Mouse (Mus musculus) CH12F3 (cell line): Measurements from ENCODE around the gene Zbtb20.

Experiments used
- in situ Hi-C: fragments of 300-500 bp; cut with MboI; formaldehyde crosslinking; loops from 2 replicates; pipeline ENCODE4 v1.14.3; 2020; ENCODE audit warnings: low sequenced_read_pairs

Zbtb20 gene

DNA sequence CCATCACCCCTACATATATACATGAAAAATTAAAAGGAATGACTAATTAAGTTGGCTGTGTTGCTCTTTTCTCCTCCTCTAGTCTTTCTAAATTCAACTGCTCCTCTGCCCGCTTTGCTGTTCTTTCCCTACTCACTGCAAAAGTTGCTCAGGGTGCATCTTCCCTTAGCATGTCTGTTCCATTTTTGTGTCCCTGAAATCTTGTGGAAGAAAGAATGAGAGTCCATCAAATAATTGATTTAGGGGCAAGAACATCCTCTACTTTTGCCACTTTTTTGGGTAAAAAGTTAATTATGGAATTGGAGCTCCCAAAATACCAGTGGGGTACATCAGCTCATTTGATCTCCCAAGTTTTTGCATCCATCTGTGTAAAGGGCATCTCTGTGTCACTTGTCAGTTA lies 628.9 kb downstream of the Zbtb20 start:
- in situ Hi-C loops, result no loop called here

DNA sequence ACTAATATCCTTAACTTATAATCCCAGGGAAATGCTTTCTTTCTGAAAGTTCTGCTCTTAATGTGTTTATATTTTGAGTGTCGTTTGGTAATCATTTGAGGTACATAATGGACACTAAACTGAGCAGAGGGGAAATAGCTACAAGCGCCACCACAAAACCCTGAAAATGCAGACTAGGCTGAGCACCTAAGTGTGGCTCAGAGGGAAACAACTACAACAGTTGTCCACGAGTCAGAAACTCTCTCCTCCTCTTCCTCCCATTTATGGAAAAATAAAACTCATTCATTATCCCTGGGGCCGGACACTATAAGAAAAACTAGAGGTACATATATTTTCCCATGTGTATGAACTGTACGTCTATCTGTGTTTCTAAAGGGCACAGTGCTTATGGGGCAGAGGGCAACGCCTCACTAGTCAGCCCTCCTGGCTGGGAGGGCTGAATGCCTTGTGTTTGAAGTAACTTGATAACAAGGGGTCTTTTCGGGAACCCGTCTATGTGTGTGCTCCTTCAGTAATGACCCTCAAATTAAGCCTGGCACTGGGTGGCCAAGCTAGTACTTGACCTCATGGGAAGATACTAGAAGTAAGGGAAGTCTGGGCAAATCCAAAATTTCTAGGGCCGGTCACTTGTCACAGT lies 629.8 kb downstream of the Zbtb20 start:
- in situ Hi-C loops, result no loop called here

GRCm38 (mm10) chr16:43506189-43506751 lies 630.6 kb downstream of the Zbtb20 start:
- in situ Hi-C loops, result no loop called here

GRCm38 (mm10) chr16:43506771-43507405 lies 631.2 kb downstream of the Zbtb20 start:
- in situ Hi-C loops, result no loop called here

GRCm38 (mm10) chr16:43508166-43508998 lies 632.7 kb downstream of the Zbtb20 start:
- in situ Hi-C loops, result no loop called here

DNA sequence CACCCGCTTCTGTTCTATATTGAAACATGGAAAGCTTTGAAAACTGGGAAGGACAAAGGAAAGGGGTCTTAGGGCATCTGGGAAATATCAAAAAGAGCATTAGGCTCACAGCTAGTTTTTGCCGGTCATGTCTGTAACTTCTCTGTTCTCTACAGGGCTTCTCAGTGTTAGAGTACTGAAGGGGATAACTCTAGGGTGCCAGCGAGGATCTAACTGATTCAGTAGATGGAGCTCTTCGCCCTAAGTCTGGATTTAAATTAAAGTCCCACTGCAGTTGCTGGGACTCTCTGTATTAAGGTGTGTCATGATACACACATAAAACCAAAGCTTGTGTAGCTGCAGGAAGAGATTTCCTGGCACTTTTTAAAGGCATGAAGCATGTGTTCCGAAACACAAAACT lies 634.8 kb downstream of the Zbtb20 start:
- in situ Hi-C loops, result no loop called here

DNA sequence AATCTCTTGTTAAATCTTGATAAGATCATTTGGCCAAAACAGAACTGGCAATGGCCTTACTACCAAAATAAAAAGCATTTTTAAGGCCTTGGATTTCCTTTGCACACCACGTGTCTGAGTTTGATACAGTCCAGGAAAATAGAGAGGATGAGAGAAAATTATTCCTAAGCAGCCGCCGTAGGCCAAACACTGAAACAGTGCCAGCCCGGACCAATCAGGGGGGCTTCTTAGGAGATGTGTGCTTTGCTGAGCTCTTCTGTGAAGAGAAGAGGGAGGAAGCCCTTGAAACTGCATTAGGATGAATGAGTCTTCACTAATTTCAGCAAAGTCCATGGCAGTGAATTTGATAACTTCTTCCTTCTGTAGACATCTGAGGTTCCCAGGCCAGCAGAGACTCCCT lies 635.9 kb downstream of the Zbtb20 start:
- in situ Hi-C loops, result no loop called here

- in situ Hi-C loops, result no loop called here
These were observed 638.3 kb downstream of the Zbtb20 start for GRCm38 (mm10) chr16:43513933-43514332.

- in situ Hi-C loops, result no loop called here
These were observed 639.9 kb downstream of the Zbtb20 start for GRCm38 (mm10) chr16:43515538-43515937.

DNA sequence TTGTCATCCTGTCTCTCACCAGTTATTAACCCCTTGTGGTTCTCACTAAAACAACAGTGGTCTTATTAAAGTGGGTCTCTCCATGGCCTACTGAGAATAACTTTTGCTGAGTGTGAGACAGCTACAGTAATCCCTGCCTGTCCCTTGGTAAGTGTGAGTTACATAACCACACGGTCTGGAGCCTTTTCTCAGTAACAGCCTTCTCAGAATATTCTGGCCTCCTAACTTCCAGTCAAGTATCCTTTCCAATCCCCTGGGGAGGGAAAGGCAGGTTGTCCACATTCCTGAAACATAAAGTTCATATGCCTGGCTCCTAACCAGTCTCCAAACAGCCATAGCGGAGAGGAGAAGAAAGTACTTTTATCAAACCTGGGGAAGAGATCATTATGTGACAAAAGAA lies 644.6 kb downstream of the Zbtb20 start:
- in situ Hi-C loops, result no loop called here

DNA sequence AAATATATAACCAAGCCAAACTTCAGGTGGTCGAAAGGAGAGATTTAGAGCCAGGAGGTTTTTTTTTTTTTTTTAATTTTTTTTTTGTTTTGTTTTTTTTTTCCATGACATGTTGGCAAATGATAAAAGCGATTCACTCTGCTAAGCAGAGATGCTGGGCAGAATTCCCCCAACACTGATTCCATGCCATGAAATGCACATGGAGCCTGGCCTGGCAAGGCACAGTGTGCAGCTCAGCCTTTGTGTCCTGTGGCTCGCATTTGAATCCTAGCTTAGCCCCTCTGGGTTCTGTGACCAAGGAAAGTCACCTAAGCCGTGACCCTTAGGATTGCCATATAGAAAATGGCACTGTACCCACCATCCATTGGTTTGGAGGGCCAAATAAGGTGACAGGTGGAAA lies 646.8 kb downstream of the Zbtb20 start:
- in situ Hi-C loops, result no loop called here

DNA sequence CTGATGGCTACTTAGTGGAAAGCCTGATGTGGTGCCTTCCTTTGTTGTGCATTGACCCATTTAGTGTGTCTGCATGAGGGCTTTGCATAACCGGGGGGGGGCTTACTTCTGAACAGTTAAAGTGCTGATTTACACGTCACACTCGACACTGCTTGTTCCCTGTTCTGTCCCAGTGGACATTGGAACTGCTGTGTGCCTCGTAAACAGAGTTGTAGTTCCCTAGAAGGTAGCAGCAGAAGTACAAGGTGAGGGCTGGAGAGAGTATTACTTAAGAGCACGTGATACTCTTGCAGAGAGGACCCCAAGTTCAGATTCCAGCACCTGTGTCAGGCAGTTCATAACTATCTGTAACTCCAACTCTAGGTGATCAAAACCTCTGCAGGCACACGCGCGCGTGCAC lies 648.5 kb downstream of the Zbtb20 start:
- in situ Hi-C loops, result no loop called here

DNA sequence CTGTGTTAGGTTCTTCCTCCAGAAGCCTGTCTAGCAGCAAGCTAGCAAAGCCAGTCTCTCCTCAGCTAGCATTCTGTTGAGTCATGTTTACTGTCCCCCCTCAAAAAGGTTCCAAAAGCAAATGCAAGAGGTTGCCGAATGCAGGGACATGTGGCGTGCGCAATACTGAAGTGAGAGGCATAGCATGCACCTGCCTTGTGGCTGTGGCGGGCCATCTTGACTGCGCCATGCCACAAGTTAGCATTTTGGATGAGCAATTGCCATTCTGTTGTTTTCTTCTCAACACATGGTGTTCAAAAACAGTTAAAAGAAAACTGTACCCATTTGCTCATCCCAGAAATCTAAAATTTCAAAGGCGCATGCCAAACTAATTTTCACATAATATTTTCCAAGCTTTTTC lies 649.9 kb downstream of the Zbtb20 start:
- in situ Hi-C loops, result no loop called here

- in situ Hi-C loops, result no loop called here
These were observed 652.6 kb downstream of the Zbtb20 start for GRCm38 (mm10) chr16:43528300-43528699.

GRCm38 (mm10) chr16:43531328-43531727 lies 655.6 kb downstream of the Zbtb20 start:
- in situ Hi-C loops, result no loop called here

GRCm38 (mm10) chr16:43534103-43534502 lies 658.4 kb downstream of the Zbtb20 start:
- in situ Hi-C loops, result no loop called here

DNA sequence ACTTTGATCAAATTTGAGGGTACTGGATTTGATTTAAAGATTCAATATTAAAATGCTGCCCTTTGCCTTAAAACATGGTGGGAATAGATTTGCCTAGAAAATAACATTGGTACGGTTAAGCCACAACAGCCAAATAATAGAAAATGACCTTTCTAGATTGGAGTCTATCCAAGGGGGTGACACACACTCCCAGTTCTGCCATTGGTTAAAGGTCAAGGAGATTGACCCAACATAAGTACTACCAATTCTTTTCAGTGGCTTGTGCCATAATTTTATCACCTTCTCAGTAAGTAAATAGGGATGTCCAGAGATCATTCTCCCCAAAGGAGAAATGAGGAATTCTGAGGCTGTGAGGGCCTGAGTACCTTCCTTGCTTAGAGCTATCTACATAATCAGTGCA lies 660.2 kb downstream of the Zbtb20 start:
- in situ Hi-C loops, result no loop called here

DNA sequence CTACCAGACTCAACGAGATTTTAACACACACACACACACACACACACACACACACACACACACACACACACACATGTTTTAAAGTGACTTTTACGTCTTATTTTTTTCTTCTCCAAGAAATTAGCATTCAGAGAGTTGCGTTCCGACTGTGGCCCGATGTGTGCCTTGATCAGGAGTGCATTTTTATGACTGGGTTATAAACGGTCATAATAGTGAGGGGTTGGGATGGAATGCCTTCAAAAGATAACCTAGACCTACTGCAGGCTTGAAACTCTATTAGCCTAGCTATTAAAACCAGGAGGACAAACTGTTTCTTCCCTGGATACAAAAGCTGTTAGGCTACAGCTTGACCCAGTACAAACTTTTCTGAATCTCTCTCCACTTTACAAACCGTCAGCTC lies 661.5 kb downstream of the Zbtb20 start:
- in situ Hi-C loops, result no loop called here

GRCm38 (mm10) chr16:43539659-43540096 lies 664.0 kb downstream of the Zbtb20 start:
- in situ Hi-C loops, result no loop called here

DNA sequence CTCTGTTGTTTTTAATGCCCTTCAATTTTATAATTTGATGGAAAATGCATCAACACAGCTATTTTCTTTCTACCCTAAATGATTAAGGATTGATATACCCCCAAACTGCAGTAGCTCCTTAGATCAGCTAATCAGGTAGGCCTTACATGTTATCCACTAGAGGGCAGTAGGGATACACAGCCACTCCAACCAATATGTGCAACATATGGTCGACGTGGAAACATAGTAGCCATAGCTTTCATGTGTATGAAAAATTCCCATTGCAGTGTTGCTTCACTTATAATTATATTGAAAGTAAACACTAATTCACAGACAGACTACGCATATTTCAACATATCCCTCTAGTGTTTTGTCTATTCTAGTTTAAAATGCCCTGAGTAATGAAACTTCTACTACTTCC lies 664.4 kb downstream of the Zbtb20 start:
- in situ Hi-C loops, result no loop called here

DNA sequence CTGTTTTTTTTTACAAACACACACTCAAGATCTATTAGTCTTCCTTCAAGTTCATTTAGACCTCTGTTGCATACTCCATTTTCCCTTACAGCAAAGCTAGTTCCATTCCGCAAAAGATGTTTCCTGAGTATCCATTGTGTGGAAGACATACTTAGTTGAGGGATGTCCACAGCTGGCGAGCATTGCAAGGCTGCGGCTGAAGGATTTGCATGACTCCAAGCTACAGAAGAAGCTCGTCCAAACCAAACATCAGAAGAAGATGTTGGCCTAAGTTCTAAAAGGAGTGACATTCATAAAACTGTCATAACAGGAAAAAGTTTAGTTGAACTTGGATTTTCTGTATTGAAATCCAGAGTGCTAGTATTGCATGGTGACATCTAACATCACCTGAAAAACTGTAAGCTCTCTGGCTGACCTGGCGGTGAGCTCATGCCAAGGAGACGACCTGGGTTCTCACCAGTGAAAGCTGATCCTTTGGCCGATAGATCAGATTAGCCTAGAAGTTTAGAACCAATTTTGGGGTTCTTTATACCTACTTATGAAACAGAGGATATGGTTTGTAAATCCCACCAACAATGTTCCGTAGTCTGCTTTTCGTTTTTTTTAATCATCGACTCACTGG lies 665.0 kb downstream of the Zbtb20 start:
- in situ Hi-C loops, result no loop called here
